Comparison of ENCODE assay signal across 8 mouse cellular contexts in the genomic region with DNA sequence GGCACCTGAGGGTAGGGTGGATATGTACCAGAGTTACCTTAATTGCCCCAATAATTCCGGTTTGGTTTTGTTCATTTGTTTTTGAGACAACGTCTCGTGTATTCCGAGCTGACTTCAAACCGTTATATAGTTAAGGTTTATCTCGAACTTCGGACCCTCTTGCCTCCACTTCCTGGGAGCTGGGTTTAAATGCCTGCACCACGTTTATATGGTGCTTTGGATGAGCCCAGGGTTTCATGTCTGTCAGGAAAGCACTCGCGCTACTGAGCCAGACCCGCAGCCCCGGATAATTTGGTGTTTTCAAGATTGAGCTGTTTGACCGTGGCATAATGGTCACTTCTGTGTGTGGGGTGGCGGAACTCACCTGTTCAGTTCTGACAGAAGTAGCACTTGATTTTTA. TPM values are rescaled to one million over a fixed set of nuclear protein-coding genes. Genes with fewer than 3 reads are reported as not detected.
DNase-seq lines count a peak whose midpoint lies in the region; ATAC-seq and TF ChIP-seq lines count a peak whose summit lies in the region.

No protein-coding gene starts in this region.

- H3K9ac ChIP-seq in hindbrain, embryonic 16.5 days (ENCODE audit: low read depth, low read length) = peak overlapping the region; percentile 71

- H3K4me2 ChIP-seq in hindbrain, embryonic 16.5 days (ENCODE audit: low read length) = peak overlapping the region; percentile 97
- H3K4me2 ChIP-seq in myocyte (ENCODE audit: low read depth) = peak overlapping the region; percentile 81

- peaks cover 3% of the 10 kb centered on the region; the same call in 1 of the 2 replicates for H3K36me3 ChIP-seq in hindbrain, embryonic 16.5 days (ENCODE audit: control insufficient read depth, insufficient read depth, low read length)
- peaks cover 27% of the 10 kb centered on the region for H3K36me3 ChIP-seq in myocyte (ENCODE audit: control insufficient read depth, insufficient read depth)

- DNase-seq in layer of hippocampus, adult 2 months (ENCODE audit: low spot score in 2 of 2) = no peak
- DNase-seq in layer of hippocampus, postnatal 10 days (ENCODE audit: low spot score in 2 of 2) = no peak
- peak; percentile 16 for DNase-seq in c-Kit-positive CD71-positive TER-119-positive erythroid progenitor cells, embryonic 14.5 days (ENCODE audit: low spot score)
- no peak for DNase-seq in adrenal gland, adult 18-20 months (ENCODE audit: low spot score in 2 of 2)
- DNase-seq in cerebellum, adult 11 months = no peak
- DNase-seq in cerebellum, postnatal 14 days = no peak

- peaks cover 26% of the 10 kb centered on the region for H3K79me2 ChIP-seq in myocyte (ENCODE audit: control insufficient read depth, insufficient read depth)

- no peak for TF ChIP-seq CTCF in layer of hippocampus, adult 2 months (conservative IDR thresholded peaks at IDR 0.05)

- H3K4me1 ChIP-seq in hindbrain, embryonic 16.5 days (ENCODE audit: control insufficient read depth, insufficient read depth, low read depth, low read length) = peaks cover 16% of the 10 kb centered on the region

- peak overlapping the region; percentile 76 for H3K27ac ChIP-seq in layer of hippocampus, adult 2 months
- no peak overlapping the region for H3K27ac ChIP-seq in hindbrain, embryonic 16.5 days (ENCODE audit: low read depth, low read length)

- H3ac ChIP-seq in myocyte (ENCODE audit: control insufficient read depth, insufficient read length) = peak overlapping the region; percentile 23

- no peak for TF ChIP-seq POLR2A in myocyte (IDR thresholded peaks at IDR 0.05; ENCODE audit: insufficient read length, low read depth)

- peaks cover 4% of the 10 kb centered on the region; the same call in 1 of the 2 replicates for H3K27me3 ChIP-seq in hindbrain, embryonic 16.5 days (replicated peaks; ENCODE audit: control insufficient read depth, insufficient read depth, low read length)
- H3K27me3 ChIP-seq in myocyte (ENCODE audit: control insufficient read depth, insufficient read depth, insufficient read length) = no peaks in the 10 kb centered on the region

- H3K9me3 ChIP-seq in hindbrain, embryonic 16.5 days (ENCODE audit: control insufficient read depth, low read length) = no peaks in the 10 kb centered on the region

- peak overlapping the region; percentile 99 for H3K4me3 ChIP-seq in layer of hippocampus, adult 2 months
- peak overlapping the region; percentile 57 for H3K4me3 ChIP-seq in hindbrain, embryonic 16.5 days (ENCODE audit: low read length)
- H3K4me3 ChIP-seq in myocyte = peak overlapping the region; percentile 91

- no peak for ATAC-seq in hindbrain, embryonic 16.5 days

- 3% methylated on average over 14 of the region's 14 CpGs for WGBS in hindbrain, embryonic 16.5 days

TF ChIP-seq in myocyte, 11 proteins besides CTCF, POLR2A, EP300 and RAD21:
- TF ChIP-seq MYOG (IDR thresholded peaks at IDR 0.05; ENCODE audit: control insufficient read depth in 1 of 3, insufficient read depth in 1 of 3, insufficient read length in 2 of 3, low read depth in 2 of 3) = no peak
- no peak for TF ChIP-seq REST (IDR thresholded peaks at IDR 0.05; ENCODE audit: insufficient read depth, insufficient read length)
- TF ChIP-seq MAX (IDR thresholded peaks at IDR 0.05; ENCODE audit: low read depth) = no peak
- TF ChIP-seq MYOD1 (IDR thresholded peaks at IDR 0.05; ENCODE audit: control insufficient read depth in 1 of 3, insufficient read length in 2 of 3, low read depth in 2 of 3) = no peak
- no peak for TF ChIP-seq POLR2AphosphoS2 (IDR thresholded peaks at IDR 0.05; ENCODE audit: insufficient read length, low read depth)
- no peak for TF ChIP-seq CEBPB (IDR thresholded peaks at IDR 0.05; ENCODE audit: insufficient read depth, poor library complexity, severe bottlenecking)
- no peak for TF ChIP-seq TCF12 (IDR thresholded peaks at IDR 0.05; ENCODE audit: insufficient read depth, poor library complexity, severe bottlenecking)
- no peak for TF ChIP-seq TCF3 (IDR thresholded peaks at IDR 0.05; ENCODE audit: insufficient read length, low read depth)
- no peak for TF ChIP-seq USF1 (IDR thresholded peaks at IDR 0.05; ENCODE audit: low read depth)
- TF ChIP-seq SRF (IDR thresholded peaks at IDR 0.05; ENCODE audit: control insufficient read depth, insufficient read length, low read depth) = no peak
- no peak for TF ChIP-seq E2F4 (IDR thresholded peaks at IDR 0.05; ENCODE audit: insufficient read depth)

RNA-seq across cellular contexts. Expression of a gene that starts 2.3 kb away (rescaled TPM):
- 10 to 100 TPM; 33.0 to 33.8 TPM for total RNA-seq in layer of hippocampus, adult 2 months (2021)
- 10 to 100 TPM; 41.9 to 50.3 TPM for total RNA-seq in layer of hippocampus, postnatal 10 days (2021)
- 117 and 122 TPM in 2 replicates for polyA plus RNA-seq in hindbrain, embryonic 16.5 days (2015; fragmentation: Nextera tagmentation; extraction: Ambion mirVana)
- polyA plus RNA-seq in myocyte (2012; fragmentation: generic; extraction: Trizol) = 65.6 TPM
- 10 to 100 TPM; 33.8 to 37.2 TPM for total RNA-seq in adrenal gland, adult 18-20 months (2021)

RNA-seq across cellular contexts. Expression of a gene that starts 17.7 kb away (rescaled TPM):
- total RNA-seq in layer of hippocampus, adult 2 months (2021) = not detected
- total RNA-seq in layer of hippocampus, postnatal 10 days (2021) = not detected
- polyA plus RNA-seq in hindbrain, embryonic 16.5 days (2015; fragmentation: Nextera tagmentation; extraction: Ambion mirVana) = not detected in 2 replicates
- polyA plus RNA-seq in myocyte (2012; fragmentation: generic; extraction: Trizol) = not detected
- not detected for total RNA-seq in adrenal gland, adult 18-20 months (2021)

RNA-seq across cellular contexts. Expression of a gene that starts 18.4 kb away (rescaled TPM):
- 10 to 100 TPM; 50.6 to 57.3 TPM for total RNA-seq in layer of hippocampus, adult 2 months (2021)
- 10 to 100 TPM; 53.0 to 58.2 TPM for total RNA-seq in layer of hippocampus, postnatal 10 days (2021)
- 94.9 and 99.1 TPM in 2 replicates for polyA plus RNA-seq in hindbrain, embryonic 16.5 days (2015; fragmentation: Nextera tagmentation; extraction: Ambion mirVana)
- polyA plus RNA-seq in myocyte (2012; fragmentation: generic; extraction: Trizol) = 50.9 TPM
- total RNA-seq in adrenal gland, adult 18-20 months (2021) = 100 to 1,000 TPM in 1 of 2 experiments, 10 to 100 TPM in 1; 79.4 to 118 TPM

RNA-seq across cellular contexts. Expression of a gene that starts 48.3 kb away (rescaled TPM):
- total RNA-seq in layer of hippocampus, adult 2 months (2021) = 10 to 100 TPM; 14.2 to 14.6 TPM
- total RNA-seq in layer of hippocampus, postnatal 10 days (2021) = 10 to 100 TPM; 23.6 to 25.2 TPM
- polyA plus RNA-seq in hindbrain, embryonic 16.5 days (2015; fragmentation: Nextera tagmentation; extraction: Ambion mirVana) = 8.7 and 10.0 TPM in 2 replicates
- polyA plus RNA-seq in myocyte (2012; fragmentation: generic; extraction: Trizol) = 17.2 TPM
- total RNA-seq in adrenal gland, adult 18-20 months (2021) = 10 to 100 TPM; 15.1 to 17.4 TPM
